ENCODE assay signal across 21 mouse cellular contexts in the genomic region with DNA sequence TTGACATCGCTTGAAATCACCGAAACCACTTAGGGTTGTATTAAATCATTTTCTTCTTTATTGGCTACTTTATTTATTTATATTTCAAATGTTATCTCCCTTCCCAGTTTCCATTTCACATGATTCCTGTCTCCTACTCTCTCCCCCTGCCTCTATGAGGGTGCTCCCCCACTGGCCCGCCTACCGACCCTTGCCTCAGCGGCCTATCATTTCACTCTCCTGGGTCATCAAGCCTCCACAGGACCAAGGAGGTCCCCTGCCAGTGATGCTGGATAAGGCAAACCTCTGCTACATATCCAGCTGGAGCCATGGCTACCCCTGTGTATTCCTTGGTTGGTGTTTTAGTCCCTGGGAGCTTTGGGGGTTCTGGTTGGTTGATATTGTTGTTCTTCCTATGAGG.
A peak's percentile ranks its signal among the peaks of the same experiment; 100 is the strongest.
DNase-seq lines count a peak whose midpoint lies in the region; ATAC-seq and TF ChIP-seq lines count a peak whose summit lies in the region.
"Had no signal": no experiment of that assay in that cellular context is flagged by ENCODE, and none has a peak within 500 bp of the region (broad histone marks: within the 10 kb centered on the region; RNA-seq: fewer than 3 reads in every experiment).

No protein-coding gene starts in this region.

- DNase-seq in forebrain, embryonic 11.5 days (ENCODE audit: low spot score) = no peak
- DNase-seq in heart, adult 11 months = peak; percentile 78
- no peak for DNase-seq in heart, adult 2 months
- DNase-seq: adrenal gland, adult 2 months; adrenal gland, adult 8-10 months; adrenal gland, postnatal 10 days; adrenal gland, postnatal 14 days; adrenal gland, postnatal 25 days; adrenal gland, postnatal 36 days; B cell, adult 2 months; cerebellum, adult 11 months; cerebellum, adult 11-12 months; cerebellum, adult 18-20 months had no signal

- intact Hi-C loops in heart, adult 2 months (cut with DNase I) = no loop called here

- no peaks in the 10 kb centered on the region for H3K4me1 ChIP-seq in forebrain, embryonic 11.5 days (replicated peaks; ENCODE audit: control insufficient read depth, insufficient read depth, low read length)
- H3K4me1 ChIP-seq in forebrain, embryonic 16.5 days (replicated peaks; ENCODE audit: control insufficient read depth, insufficient read depth, low read length) = no peaks in the 10 kb centered on the region
- H3K4me1 ChIP-seq in heart, adult 2 months (ENCODE audit: control insufficient read depth, insufficient read depth, low read length) = no peaks in the 10 kb centered on the region
- H3K4me1 ChIP-seq in midbrain, embryonic 12.5 days = no peaks in the 10 kb centered on the region
- no peaks in the 10 kb centered on the region for H3K4me1 ChIP-seq in midbrain, embryonic 16.5 days (ENCODE audit: control insufficient read depth, insufficient read depth, low read length)

- H3K27me3 ChIP-seq in forebrain, embryonic 11.5 days (ENCODE audit: control insufficient read depth, insufficient read depth, low read length) = no peaks in the 10 kb centered on the region
- H3K27me3 ChIP-seq in forebrain, embryonic 16.5 days (replicated peaks; ENCODE audit: control insufficient read depth, insufficient read depth, low read length) = no peaks in the 10 kb centered on the region
- no peaks in the 10 kb centered on the region for H3K27me3 ChIP-seq in heart, adult 2 months (ENCODE audit: control insufficient read depth, insufficient read depth, low read length)
- no peaks in the 10 kb centered on the region for H3K27me3 ChIP-seq in midbrain, embryonic 12.5 days
- no peaks in the 10 kb centered on the region for H3K27me3 ChIP-seq in midbrain, embryonic 16.5 days (ENCODE audit: control insufficient read depth, insufficient read depth, low read depth, low read length)
- H3K27me3 ChIP-seq: CH12.LX, Patski had no signal

- TF ChIP-seq CTCF in heart, adult 2 months (IDR thresholded peaks at IDR 0.05) = no peak

- TF ChIP-seq POLR2A in heart, adult 2 months (IDR thresholded peaks at IDR 0.05; ENCODE audit: insufficient read depth, low read depth, low read length) = no peak

- H3K27ac ChIP-seq in forebrain, embryonic 11.5 days (ENCODE audit: low read depth, low read length) = no peak overlapping the region
- no peak overlapping the region for H3K27ac ChIP-seq in forebrain, embryonic 16.5 days (ENCODE audit: low read length)
- no peak overlapping the region for H3K27ac ChIP-seq in heart, adult 2 months
- H3K27ac ChIP-seq in midbrain, embryonic 12.5 days (replicated peaks) = no peak overlapping the region
- H3K27ac ChIP-seq in midbrain, embryonic 16.5 days (ENCODE audit: low read length) = no peak overlapping the region

- H3K36me3 ChIP-seq in forebrain, embryonic 11.5 days (ENCODE audit: control insufficient read depth, insufficient read depth, low read length) = no peaks in the 10 kb centered on the region
- no peaks in the 10 kb centered on the region for H3K36me3 ChIP-seq in forebrain, embryonic 16.5 days (ENCODE audit: control insufficient read depth, insufficient read depth)
- H3K36me3 ChIP-seq in heart, adult 2 months (ENCODE audit: control insufficient read depth, insufficient read depth, low read length) = no peaks in the 10 kb centered on the region
- H3K36me3 ChIP-seq in midbrain, embryonic 12.5 days = no peaks in the 10 kb centered on the region
- no peaks in the 10 kb centered on the region for H3K36me3 ChIP-seq in midbrain, embryonic 16.5 days (ENCODE audit: control insufficient read depth, insufficient read depth, low read length)
- H3K36me3 ChIP-seq: G1E had no signal

- ATAC-seq in forebrain, embryonic 11.5 days (replicated peaks; ENCODE audit: low FRiP score) = 0 out of 2 replicates have a peak, but pooled peaks have one; percentile 42
- ATAC-seq in forebrain, embryonic 16.5 days = no peak
- peak; percentile 54; the same call in 1 of the 2 replicates for ATAC-seq in midbrain, embryonic 12.5 days (ENCODE audit: low FRiP score, low read depth)
- ATAC-seq in midbrain, embryonic 16.5 days = no peak
- ATAC-seq: activated CD4-positive, CD25-positive, alpha-beta regulatory T cell, adult 4 months; CD4-positive, CD25-positive, alpha-beta regulatory T cell, adult 4 months; Patski had no signal

- no peak overlapping the region for H3K4me3 ChIP-seq in forebrain, embryonic 11.5 days (ENCODE audit: low read depth, low read length)
- H3K4me3 ChIP-seq in forebrain, embryonic 16.5 days (replicated peaks; ENCODE audit: low read length) = no peak overlapping the region
- H3K4me3 ChIP-seq in heart, adult 2 months = no peak overlapping the region
- no peak overlapping the region for H3K4me3 ChIP-seq in midbrain, embryonic 12.5 days
- H3K4me3 ChIP-seq in midbrain, embryonic 16.5 days (ENCODE audit: low read depth, low read length) = no peak overlapping the region

- no peak overlapping the region for H3K4me2 ChIP-seq in forebrain, embryonic 11.5 days (ENCODE audit: low read depth, low read length, severe bottlenecking)
- H3K4me2 ChIP-seq in forebrain, embryonic 16.5 days (ENCODE audit: low read length) = no peak overlapping the region
- H3K4me2 ChIP-seq in midbrain, embryonic 12.5 days (replicated peaks) = no peak overlapping the region
- no peak overlapping the region for H3K4me2 ChIP-seq in midbrain, embryonic 16.5 days (ENCODE audit: low read length)

- 97% methylated on average over 5 of the region's 5 CpGs for WGBS in forebrain, embryonic 11.5 days
- WGBS in forebrain, embryonic 16.5 days = 96% methylated on average over 5 of the region's 5 CpGs
- 96% methylated on average over 5 of the region's 5 CpGs for WGBS in heart, adult 2 months
- 94% methylated on average over 5 of the region's 5 CpGs for WGBS in midbrain, embryonic 12.5 days
- WGBS in midbrain, embryonic 16.5 days = 96% methylated on average over 5 of the region's 5 CpGs

- no peak for TF ChIP-seq EP300 in heart, adult 2 months (IDR thresholded peaks at IDR 0.05; ENCODE audit: insufficient read depth, low read depth, low read length)

- H3K9ac ChIP-seq in forebrain, embryonic 11.5 days (ENCODE audit: low read length) = no peak overlapping the region
- H3K9ac ChIP-seq in forebrain, embryonic 16.5 days (replicated peaks; ENCODE audit: low read depth, low read length) = no peak overlapping the region
- no peak overlapping the region for H3K9ac ChIP-seq in heart, adult 2 months (ENCODE audit: low read depth, low read length)
- H3K9ac ChIP-seq in midbrain, embryonic 12.5 days (replicated peaks) = no peak overlapping the region
- H3K9ac ChIP-seq in midbrain, embryonic 16.5 days (ENCODE audit: low read depth, low read length) = no peak overlapping the region

- H3K79me2 ChIP-seq in heart, adult 2 months (replicated peaks; ENCODE audit: control insufficient read depth, insufficient read depth, low read length) = no peaks in the 10 kb centered on the region

- H3K9me3 ChIP-seq in forebrain, embryonic 11.5 days (ENCODE audit: control insufficient read depth, low read length) = no peaks in the 10 kb centered on the region
- no peaks in the 10 kb centered on the region for H3K9me3 ChIP-seq in forebrain, embryonic 16.5 days (ENCODE audit: control insufficient read depth, low read length)
- no peaks in the 10 kb centered on the region for H3K9me3 ChIP-seq in midbrain, embryonic 12.5 days
- H3K9me3 ChIP-seq in midbrain, embryonic 16.5 days (replicated peaks; ENCODE audit: control insufficient read depth, low read length, poor library complexity, severe bottlenecking) = no peaks in the 10 kb centered on the region

Comparison
In these comparisons a context has a peak if more than half of its experiments do, and no peak if none do; other contexts are left out.
1. ATAC-seq: peak in forebrain, embryonic 11.5 days (single experiment) and midbrain, embryonic 12.5 days (single experiment); none in forebrain, embryonic 16.5 days (single experiment) and midbrain, embryonic 16.5 days (single experiment).